Mouse (Mus musculus) intestine, postnatal 0 days (tissue): ENCODE data around the gene Zfyve1. TPM values are rescaled to one million over a fixed set of nuclear protein-coding genes. Genes with fewer than 3 reads are reported as not detected.
"Not testable (repeated sequence)": the region's sequence is repeated elsewhere in the genome, so short reads cannot be mapped to it uniquely, and the experiment has no call there.

Experiments
- ATAC-seq: fragments of 200-750 bp; cut with Nextera tagmentation; 2 replicates; pipeline ENCODE4 v1.8.0; 2017; ENCODE audit warnings: mild to moderate bottlenecking, moderate TSS enrichment, moderate library complexity
- H3K27ac ChIP-seq: fragments of 300-500 bp; sonication (generic); 2 replicates; pipeline ENCODE4 v1.5.1; 2014; ENCODE audit warnings: mild to moderate bottlenecking, low read depth, low read length, moderate library complexity
- H3K27me3 ChIP-seq: fragments of 300-500 bp; sonication (generic); replicated peaks from 2 replicates; pipeline ENCODE4 v1.6.1; 2014; ENCODE audit warnings: low read length, mixed read lengths; ENCODE audit not compliant: control insufficient read depth, insufficient read depth
- H3K36me3 ChIP-seq: fragments of 300-500 bp; sonication (generic); 2 replicates; pipeline ENCODE4 v1.6.1; 2014; ENCODE audit warnings: mild to moderate bottlenecking, moderate library complexity; ENCODE audit not compliant: control insufficient read depth, insufficient read depth
- H3K4me1 ChIP-seq: fragments of 300-500 bp; sonication (generic); replicated peaks from 2 replicates; pipeline ENCODE4 v1.6.1; 2014; ENCODE audit warnings: antibody characterized with exemption, low read length, mixed read lengths; ENCODE audit not compliant: control insufficient read depth, insufficient read depth
- H3K4me2 ChIP-seq: fragments of 300-500 bp; sonication (generic); replicated peaks from 2 replicates; pipeline ENCODE4 v1.6.1; 2014; ENCODE audit warnings: low read depth, mild to moderate bottlenecking, moderate library complexity
- H3K4me3 ChIP-seq: fragments of 300-500 bp; sonication (generic); 2 replicates; pipeline ENCODE4 v1.5.1; 2014; ENCODE audit warnings: low read depth, low read length
- H3K9ac ChIP-seq: fragments of 300-500 bp; sonication (generic); 2 replicates; pipeline ENCODE4 v1.6.1; 2014; ENCODE audit warnings: mild to moderate bottlenecking, low read depth, low read length
- H3K9me3 ChIP-seq: fragments of 300-500 bp; sonication (generic); 2 replicates; pipeline ENCODE4 v1.6.1; 2016; ENCODE audit warnings: mixed run types; ENCODE audit not compliant: control insufficient read depth
- CTCF ChIP-seq: sonication (generic); IDR thresholded peaks from 2 replicates; pipeline ENCODE4 v1.5.1; 2016; ENCODE audit warnings: low read depth, mild to moderate bottlenecking, control low read depth, antibody characterized with exemption, moderate library complexity
- WGBS: fragments of 180-500 bp; shearing (Covaris S2); extraction: QIAGEN DNeasy Blood & Tissue Kit; methylation state at CpG from one replicate; pipeline ENCODE4 v1.1.7; 2014; 5-methylcytosine and 5-hydroxymethylcytosine counted together
- polyA plus RNA-seq: library from polyadenylated mRNA; unstranded; fragments of >200 nt; fragmentation: Nextera tagmentation; extraction: Ambion mirVana; gene quantifications from 2 replicates; pipeline ENCODE4 v1.2.1, GENCODE M21; 2015

The Zfyve1 gene
- polyA plus RNA-seq, 1 experiment from 2014 or later, result 8.1 TPM

GRCm38 (mm10) chr12:83624321-83624720 is 27.3 kb upstream of the Zfyve1 start:
- no peaks in the 10 kb centered on the region for H3K9me3 ChIP-seq
- no peaks in the 10 kb centered on the region for H3K27me3 ChIP-seq
- no peaks in the 10 kb centered on the region for H3K36me3 ChIP-seq
- no peaks in the 10 kb centered on the region for H3K4me1 ChIP-seq
- no peak overlapping the region for H3K4me2 ChIP-seq
- 84% methylated on average over 1 of the region's 1 CpGs for WGBS
- TF ChIP-seq CTCF, result no peak
- H3K4me3 ChIP-seq, result no peak overlapping the region
- H3K27ac ChIP-seq, result no peak overlapping the region
- no peak overlapping the region for H3K9ac ChIP-seq
- no peak for ATAC-seq

- Histone ChIP-seq H3K4me3 (no peak overlapping the region), H3K4me2 (no peak overlapping the region), H3K27ac (no peak overlapping the region), H3K4me1 (no peaks in the 10 kb centered on the region), H3K27me3 (no peaks in the 10 kb centered on the region), H3K36me3 (no peaks in the 10 kb centered on the region), H3K9me3 (no peaks in the 10 kb centered on the region), H3K9ac (no peak overlapping the region)
- no peak for ATAC-seq
- TF ChIP-seq CTCF, result no peak
- 80% methylated on average over 6 of the region's 6 CpGs for WGBS
Measured at GRCm38 (mm10) chr12:83622031-83622755, 25.2 kb upstream of the Zfyve1 start.

- WGBS, result 64% methylated on average over 23 of the region's 23 CpGs
- ATAC-seq, H3K27ac ChIP-seq, H3K27me3 ChIP-seq, H3K4me2 ChIP-seq, H3K4me3 ChIP-seq, H3K9ac ChIP-seq, H3K4me1 ChIP-seq, H3K36me3 ChIP-seq, H3K9me3 ChIP-seq: not testable (repeated sequence)
Measured at GRCm38 (mm10) chr12:83620694-83621093, 23.7 kb upstream of the Zfyve1 start.

- 60% methylated on average over 2 of the region's 2 CpGs for WGBS
- no peak for ATAC-seq
- Histone ChIP-seq H3K27me3 (no peaks in the 10 kb centered on the region), H3K4me2 (no peak overlapping the region), H3K9me3 (no peaks in the 10 kb centered on the region), H3K4me3 (no peak overlapping the region), H3K4me1 (no peaks in the 10 kb centered on the region), H3K9ac (no peak overlapping the region), H3K36me3 (no peaks in the 10 kb centered on the region), H3K27ac (no peak overlapping the region)
- TF ChIP-seq CTCF, result no peak
Measured at GRCm38 (mm10) chr12:83618981-83619380, 22.0 kb upstream of the Zfyve1 start.

GRCm38 (mm10) chr12:83617261-83617660 is 20.2 kb upstream of the Zfyve1 start:
- no peak for TF ChIP-seq CTCF
- Histone ChIP-seq H3K9ac (no peak overlapping the region), H3K4me3 (no peak overlapping the region), H3K27me3 (no peaks in the 10 kb centered on the region), H3K36me3 (no peaks in the 10 kb centered on the region), H3K9me3 (no peaks in the 10 kb centered on the region), H3K27ac (no peak overlapping the region), H3K4me2 (no peak overlapping the region), H3K4me1 (no peaks in the 10 kb centered on the region)
- ATAC-seq, result no peak
- WGBS, result 95% methylated on average over 5 of the region's 5 CpGs

GRCm38 (mm10) chr12:83606411-83606810 is 9.4 kb upstream of the Zfyve1 start:
- not testable (repeated sequence) for H3K27me3 ChIP-seq, H3K4me3 ChIP-seq, H3K27ac ChIP-seq, H3K36me3 ChIP-seq, ATAC-seq, H3K9ac ChIP-seq, H3K4me2 ChIP-seq, H3K4me1 ChIP-seq, H3K9me3 ChIP-seq
- WGBS, result 94% methylated on average over 2 of the region's 2 CpGs

GRCm38 (mm10) chr12:83602285-83602684 is 5.3 kb upstream of the Zfyve1 start:
- no peaks in the 10 kb centered on the region for H3K27me3 ChIP-seq
- no peaks in the 10 kb centered on the region for H3K36me3 ChIP-seq
- ATAC-seq, result no peak
- H3K4me3 ChIP-seq, result no peak overlapping the region
- no peak for TF ChIP-seq CTCF
- H3K9me3 ChIP-seq, result no peaks in the 10 kb centered on the region
- H3K4me1 ChIP-seq, result no peaks in the 10 kb centered on the region
- H3K9ac ChIP-seq, result no peak overlapping the region
- no peak overlapping the region for H3K4me2 ChIP-seq
- WGBS, result 88% methylated on average over 5 of the region's 5 CpGs
- no peak overlapping the region for H3K27ac ChIP-seq
